Mouse (Mus musculus) hindbrain, postnatal 0 days (tissue): Measurements from ENCODE around the gene Igsf11. TPM values are rescaled to one million over a fixed set of nuclear protein-coding genes. Genes with fewer than 3 reads are reported as not detected.

Experiments
- ATAC-seq: fragments of 200-750 bp; cut with Nextera tagmentation; 2 replicates; pipeline ENCODE4 v1.8.0; 2017; ENCODE audit warnings: mild to moderate bottlenecking, moderate TSS enrichment, moderate library complexity
- DNase-seq: peaks from one replicate; pipeline ENCODE4 v3.0.0-alpha.2; 2015; ENCODE audit warnings: low spot score
- H3K27ac ChIP-seq: fragments of 300-500 bp; sonication (generic); 2 replicates; pipeline ENCODE4 v1.5.1; 2014; ENCODE audit warnings: mild to moderate bottlenecking
- H3K27me3 ChIP-seq: fragments of 300-500 bp; sonication (generic); 2 replicates; pipeline ENCODE4 v1.6.1; 2014; ENCODE audit warnings: low read length, mixed read lengths; ENCODE audit not compliant: insufficient read depth
- H3K36me3 ChIP-seq: fragments of 300-500 bp; sonication (generic); 2 replicates; pipeline ENCODE4 v1.6.1; 2014; ENCODE audit warnings: low read length, mixed read lengths; ENCODE audit not compliant: insufficient read depth
- H3K4me1 ChIP-seq: fragments of 300-500 bp; sonication (generic); 2 replicates; pipeline ENCODE4 v1.6.1; 2014; ENCODE audit warnings: antibody characterized with exemption, low read length, mixed read lengths; ENCODE audit not compliant: insufficient read depth
- H3K4me2 ChIP-seq: fragments of 300-500 bp; sonication (generic); 2 replicates; pipeline ENCODE4 v1.6.1; 2014; ENCODE audit warnings: low read depth, mild to moderate bottlenecking, low read length, moderate library complexity, mixed read lengths
- H3K4me3 ChIP-seq: fragments of 300-500 bp; sonication (generic); 2 replicates; pipeline ENCODE4 v1.5.1; 2014; ENCODE audit warnings: low read length
- H3K9ac ChIP-seq: fragments of 300-500 bp; sonication (generic); replicated peaks from 2 replicates; pipeline ENCODE4 v1.6.1; 2014; ENCODE audit warnings: mild to moderate bottlenecking, low read length, moderate library complexity, mixed read lengths
- H3K9me3 ChIP-seq: fragments of 300-500 bp; sonication (generic); 2 replicates; pipeline ENCODE4 v1.6.1; 2016; ENCODE audit warnings: low read length, mixed read lengths
- CTCF ChIP-seq: IDR thresholded peaks from 2 replicates; pipeline ENCODE4 v1.5.1; 2016; ENCODE audit warnings: antibody characterized with exemption, control low read depth, low read depth
- WGBS: fragments of 180-500 bp; shearing (Covaris S2); extraction: QIAGEN DNeasy Blood & Tissue Kit; methylation state at CpG from one replicate; pipeline ENCODE4 v1.1.7; 2014; 5-methylcytosine and 5-hydroxymethylcytosine counted together
- polyA plus RNA-seq: library from polyadenylated mRNA; unstranded; fragments of >200 nt; fragmentation: Nextera tagmentation; extraction: Ambion mirVana; gene quantifications from 2 replicates; pipeline ENCODE4 v1.2.1, GENCODE M21; 2015
- total RNA-seq: library from RNA; depleted of rRNA; stranded (reverse); fragments of >200 nt; gene quantifications from 2 replicates; pipeline ENCODE4 v1.2.3, GENCODE M21; 2014; rRNA removed

The Igsf11 gene
- total RNA-seq = 20.5 and 24.5 TPM in 2 replicates
- polyA plus RNA-seq = 4.9 and 5.8 TPM in 2 replicates

DNA sequence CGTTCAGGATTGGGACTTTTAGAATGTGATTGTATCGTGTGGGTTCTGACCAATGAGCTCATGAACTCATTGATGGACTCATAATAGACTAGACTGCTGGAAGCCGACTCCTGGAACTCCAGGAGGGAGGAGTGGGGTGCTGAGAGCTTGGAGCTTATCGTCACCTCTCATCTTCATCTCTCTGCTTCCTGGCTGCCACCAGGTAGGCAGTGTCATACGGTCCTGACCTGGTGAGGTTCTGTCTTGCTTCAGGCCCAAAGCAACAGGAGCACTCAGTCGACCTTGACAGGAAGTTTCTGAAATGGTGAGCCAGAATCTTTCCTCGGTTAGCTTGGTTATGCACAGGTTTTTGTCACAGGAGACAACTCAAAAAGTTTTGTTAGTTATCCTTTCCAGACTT is at the start of gene Igsf11:
Gene Igsf11, plus strand, starts transcription at position 301 of the 400 bp plus-strand sequence.
- Histone ChIP-seq H3K4me2 (no peak within 1 kb of the TSS), H3K4me1 (no peaks in the 10 kb centered on the region), H3K27ac (no peak within 1 kb of the TSS), H3K4me3 (no peak within 1 kb of the TSS), H3K9ac (no peak within 1 kb of the TSS), H3K9me3 (no peaks in the 10 kb centered on the region), H3K27me3 (no peaks in the 10 kb centered on the region), H3K36me3 (no peaks in the 10 kb centered on the region)
- ATAC-seq = no peak
- no peak for DNase-seq
- 84% methylated on average over 7 of the region's 7 CpGs for WGBS
- TF ChIP-seq CTCF = no peak

- ATAC-seq = no peak
- 22% methylated on average over 8 of the region's 8 CpGs for WGBS
- Histone ChIP-seq H3K4me2 (no peak overlapping the region), H3K4me3 (no peak overlapping the region), H3K27ac (no peak overlapping the region), H3K27me3 (no peaks in the 10 kb centered on the region), H3K9ac (no peak overlapping the region), H3K36me3 (no peaks in the 10 kb centered on the region), H3K4me1 (no peaks in the 10 kb centered on the region), H3K9me3 (no peaks in the 10 kb centered on the region)
- TF ChIP-seq CTCF = peak; percentile 76
- DNase-seq = peak; percentile 80
Observed at GRCm38 (mm10) chr16:38858120-38858749, 34.2 kb upstream of the Igsf11 start.

- 54% methylated on average over 6 of the region's 6 CpGs for WGBS
Observed at GRCm38 (mm10) chr16:38860548-38860947, 31.9 kb upstream of the Igsf11 start.

DNA sequence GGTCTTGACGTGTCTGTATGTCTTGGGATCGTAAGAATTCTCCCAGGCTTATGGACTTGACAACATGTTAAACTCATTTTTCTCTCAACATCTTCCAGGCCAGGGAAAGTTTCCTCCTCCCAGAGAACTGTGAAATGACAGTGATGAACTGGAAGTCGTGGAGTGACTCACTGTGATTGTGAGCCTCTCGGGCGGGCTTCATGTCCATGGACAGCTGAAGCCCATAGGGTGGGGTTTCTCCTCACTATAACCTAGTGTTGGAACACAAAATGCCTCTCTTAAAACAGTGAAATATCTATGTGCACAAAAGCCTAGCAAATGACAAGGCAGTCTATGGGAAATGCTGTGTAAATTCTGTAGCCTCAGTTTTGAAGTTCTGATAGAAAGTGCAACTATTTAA is 28.1 kb upstream of the Igsf11 start:
- no peaks in the 10 kb centered on the region for H3K27me3 ChIP-seq
- H3K4me1 ChIP-seq = no peaks in the 10 kb centered on the region
- H3K4me2 ChIP-seq = no peak overlapping the region
- 84% methylated on average over 5 of the region's 5 CpGs for WGBS
- no peak overlapping the region for H3K9ac ChIP-seq
- DNase-seq (no peak), ATAC-seq (no peak)
- H3K27ac ChIP-seq = no peak overlapping the region
- no peak overlapping the region for H3K4me3 ChIP-seq
- no peaks in the 10 kb centered on the region for H3K36me3 ChIP-seq
- peaks cover 4% of the 10 kb centered on the region; the same call in 1 of the 2 replicates for H3K9me3 ChIP-seq
- TF ChIP-seq CTCF = no peak

More at GRCm38 (mm10) chr16:38860548-38860947, 31.9 kb upstream of the Igsf11 start:
- TF ChIP-seq CTCF = no peak
- DNase-seq (no peak), ATAC-seq (no peak)
- Histone ChIP-seq H3K9me3 (no peaks in the 10 kb centered on the region), H3K4me3 (no peak overlapping the region), H3K36me3 (no peaks in the 10 kb centered on the region), H3K27ac (no peak overlapping the region), H3K4me1 (no peaks in the 10 kb centered on the region), H3K27me3 (no peaks in the 10 kb centered on the region), H3K9ac (no peak overlapping the region), H3K4me2 (no peak overlapping the region)

DNA sequence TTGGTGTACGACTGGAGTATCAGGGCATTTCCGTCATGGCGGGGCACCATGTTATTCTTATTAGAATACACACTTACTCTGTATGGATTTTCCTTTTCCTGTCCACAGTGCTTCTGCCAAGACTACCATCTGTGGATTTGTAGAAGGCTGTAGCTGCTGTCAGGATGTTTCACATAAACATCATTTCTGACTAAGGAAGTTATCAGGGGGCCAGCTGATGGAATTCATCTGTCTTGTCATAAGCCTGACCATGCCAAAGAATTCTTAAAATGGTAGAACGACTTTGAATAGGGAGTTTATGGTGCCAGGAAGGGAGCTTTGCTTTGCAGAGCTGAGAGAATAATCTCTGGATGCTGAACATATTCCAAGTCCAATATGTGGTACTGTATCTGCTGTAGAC is 19.2 kb upstream of the Igsf11 start:
- Histone ChIP-seq H3K9ac (no peak overlapping the region), H3K9me3 (no peaks in the 10 kb centered on the region), H3K27ac (no peak overlapping the region), H3K36me3 (no peaks in the 10 kb centered on the region), H3K4me1 (no peaks in the 10 kb centered on the region), H3K4me2 (no peak overlapping the region), H3K27me3 (no peaks in the 10 kb centered on the region), H3K4me3 (no peak overlapping the region)
- DNase-seq (no peak), ATAC-seq (no peak)
- no peak for TF ChIP-seq CTCF
- WGBS = 71% methylated on average over 4 of the region's 4 CpGs

- Histone ChIP-seq H3K4me1 (no peaks in the 10 kb centered on the region), H3K4me3 (no peak overlapping the region), H3K9ac (no peak overlapping the region), H3K36me3 (no peaks in the 10 kb centered on the region), H3K4me2 (no peak overlapping the region), H3K9me3 (no peaks in the 10 kb centered on the region), H3K27ac (no peak overlapping the region), H3K27me3 (no peaks in the 10 kb centered on the region)
- no peak for ATAC-seq
- no peak for DNase-seq
- WGBS = 31% methylated on average over 4 of the region's 4 CpGs
- no peak for TF ChIP-seq CTCF
Observed at GRCm38 (mm10) chr16:38874481-38874880, 18.0 kb upstream of the Igsf11 start.

DNA sequence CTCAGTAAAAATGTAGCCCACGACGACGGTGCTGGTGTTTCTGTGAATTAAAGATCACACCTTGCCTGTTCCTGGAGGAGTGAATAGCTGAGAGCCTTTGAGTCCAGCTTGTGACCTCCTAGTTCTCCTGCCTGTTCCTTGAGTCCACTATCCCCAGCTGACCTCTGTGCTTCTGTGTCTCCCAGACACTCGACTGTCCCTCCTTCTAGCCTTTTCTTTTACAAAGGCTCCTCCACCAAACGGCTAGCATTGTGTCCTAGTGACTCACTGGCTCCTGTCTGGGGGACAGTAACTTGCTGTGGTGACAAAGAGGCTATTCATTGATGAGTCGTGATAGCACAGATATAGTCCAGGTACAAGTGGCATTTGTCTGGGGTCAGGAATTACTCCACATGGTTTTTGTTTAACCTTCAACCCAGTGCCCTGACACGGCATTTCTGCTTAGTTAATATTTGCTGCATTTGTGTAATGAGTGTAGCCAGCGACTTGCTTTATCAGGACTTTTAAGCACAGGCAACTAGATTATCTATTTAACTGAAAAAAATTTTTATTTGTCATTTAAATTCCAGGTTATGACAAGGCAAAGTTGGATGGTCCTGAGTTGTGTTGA is 6.5 kb downstream of the Igsf11 start:
- TF ChIP-seq CTCF = no peak
- Histone ChIP-seq H3K4me3 (no peak overlapping the region), H3K9me3 (no peaks in the 10 kb centered on the region), H3K27me3 (no peaks in the 10 kb centered on the region), H3K9ac (no peak overlapping the region), H3K36me3 (no peaks in the 10 kb centered on the region), H3K4me1 (no peaks in the 10 kb centered on the region), H3K4me2 (no peak overlapping the region), H3K27ac (no peak overlapping the region)
- 50% methylated on average over 8 of the region's 8 CpGs for WGBS
- DNase-seq (no peak), ATAC-seq (no peak)
